Mouse (Mus musculus) spleen, adult 2 months (tissue): ENCODE data around the gene Srms.

ENCODE experiments used
- CTCF ChIP-seq: fragments of 200-500 bp; IDR thresholded peaks from 2 replicates; pipeline ENCODE4 v1.5.1; 2011; ENCODE audit warnings: mild to moderate bottlenecking, inconsistent platforms; ENCODE audit not compliant: insufficient read depth, insufficient read length, insufficient replicate concordance; ENCODE audit errors: extremely low read depth
- POLR2A ChIP-seq: fragments of 200-500 bp; IDR thresholded peaks from 2 replicates; pipeline ENCODE4 v1.6.1; 2011; ENCODE audit warnings: low read depth, low read length, inconsistent platforms

DNA sequence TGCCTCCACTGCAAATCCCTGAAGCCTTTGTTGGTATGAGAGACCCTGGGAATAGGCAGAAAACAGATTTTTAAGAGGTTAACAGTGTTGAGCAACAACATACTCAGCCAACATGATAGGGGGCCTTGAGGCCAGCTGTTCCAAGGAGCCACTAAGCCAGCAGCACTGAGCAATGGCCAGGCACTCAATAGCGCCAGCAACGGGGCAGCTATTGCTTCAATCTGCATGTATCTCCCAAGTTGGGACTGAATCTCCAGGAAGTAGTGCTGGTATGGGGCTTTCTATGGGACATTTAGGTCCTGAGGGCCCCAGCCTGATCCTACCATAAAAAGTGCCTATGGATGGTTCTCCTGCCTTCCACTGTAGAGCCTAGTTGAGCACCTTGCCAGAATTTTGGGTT, 54.5 kb downstream of the Srms start:
- no peak for TF ChIP-seq CTCF
- no peak for TF ChIP-seq POLR2A
